16 mouse cellular contexts compared by ENCODE assay signal in genomic region chr14:121038676-121039075, GRCm38 (mm10). TPM values are rescaled to one million over a fixed set of nuclear protein-coding genes. Genes with fewer than 3 reads are reported as not detected.
DNase-seq lines count a peak whose midpoint lies in the region; ATAC-seq lines count a peak whose summit lies in the region.
"Had no signal": no experiment of that assay in that cellular context is flagged by ENCODE, and none has a peak within 500 bp of the region (broad histone marks: within the 10 kb centered on the region; RNA-seq: fewer than 3 reads in every experiment).

No protein-coding gene starts in this region.

- H3K4me2 ChIP-seq in forebrain, embryonic 12.5 days: no peak overlapping the region
- peak overlapping the region; percentile 28 for H3K4me2 ChIP-seq in midbrain, embryonic 13.5 days (replicated peaks)
- H3K4me2 ChIP-seq in midbrain, embryonic 11.5 days: no peak overlapping the region
- H3K4me2 ChIP-seq in limb, embryonic 12.5 days: peak overlapping the region; percentile 94

- H3K9ac ChIP-seq in forebrain, embryonic 12.5 days: no peak overlapping the region
- H3K9ac ChIP-seq in midbrain, embryonic 13.5 days (replicated peaks): no peak overlapping the region
- no peak overlapping the region for H3K9ac ChIP-seq in midbrain, embryonic 11.5 days (ENCODE audit: low read length)
- H3K9ac ChIP-seq in limb, embryonic 12.5 days (replicated peaks): no peak overlapping the region
- H3K9ac ChIP-seq: liver, postnatal 0 days had no signal

- peaks cover 16% of the 10 kb centered on the region for H3K27me3 ChIP-seq in forebrain, embryonic 10.5 days (ENCODE audit: poor library complexity, severe bottlenecking)
- H3K27me3 ChIP-seq in forebrain, embryonic 12.5 days: peaks cover 9% of the 10 kb centered on the region
- peaks cover 9% of the 10 kb centered on the region for H3K27me3 ChIP-seq in midbrain, embryonic 13.5 days
- H3K27me3 ChIP-seq in midbrain, embryonic 11.5 days (ENCODE audit: control insufficient read depth, insufficient read depth, low read length): peaks cover 13% of the 10 kb centered on the region
- H3K27me3 ChIP-seq in limb, embryonic 12.5 days: peaks cover 10% of the 10 kb centered on the region

- no peak overlapping the region for H3K27ac ChIP-seq in forebrain, embryonic 10.5 days
- no peak overlapping the region for H3K27ac ChIP-seq in forebrain, embryonic 12.5 days
- no peak overlapping the region for H3K27ac ChIP-seq in midbrain, embryonic 13.5 days
- no peak overlapping the region for H3K27ac ChIP-seq in midbrain, embryonic 11.5 days (ENCODE audit: low read depth, low read length)
- peak overlapping the region; percentile 78 for H3K27ac ChIP-seq in limb, embryonic 12.5 days

- H3K36me3 ChIP-seq in forebrain, embryonic 10.5 days (replicated peaks): no peaks in the 10 kb centered on the region
- H3K36me3 ChIP-seq in forebrain, embryonic 12.5 days (replicated peaks): no peaks in the 10 kb centered on the region
- H3K36me3 ChIP-seq in midbrain, embryonic 13.5 days: no peaks in the 10 kb centered on the region
- no peaks in the 10 kb centered on the region for H3K36me3 ChIP-seq in midbrain, embryonic 11.5 days (ENCODE audit: control insufficient read depth, insufficient read depth, low read length)
- H3K36me3 ChIP-seq in limb, embryonic 12.5 days: no peaks in the 10 kb centered on the region

- ATAC-seq in forebrain, embryonic 12.5 days (ENCODE audit: low FRiP score): no peak
- ATAC-seq in midbrain, embryonic 13.5 days: no peak
- no peak for ATAC-seq in midbrain, embryonic 11.5 days (ENCODE audit: low FRiP score)
- no peak for ATAC-seq in limb, embryonic 12.5 days (ENCODE audit: insufficient number of reproducible peaks, insufficient read depth, low FRiP score, low TSS enrichment, low read depth)
- ATAC-seq: liver, postnatal 0 days had no signal

- WGBS in forebrain, embryonic 10.5 days: 65% methylated on average over 5 of the region's 5 CpGs
- WGBS in forebrain, embryonic 12.5 days: 63% methylated on average over 5 of the region's 5 CpGs
- 71% methylated on average over 5 of the region's 5 CpGs for WGBS in midbrain, embryonic 13.5 days
- WGBS in midbrain, embryonic 11.5 days: 73% methylated on average over 5 of the region's 5 CpGs
- 11% methylated on average over 5 of the region's 5 CpGs for WGBS in limb, embryonic 12.5 days

- no peak for DNase-seq in forebrain, embryonic 10.5 days (ENCODE audit: extremely low spot score, low spot score)
- no peak for DNase-seq in midbrain, embryonic 11.5 days (ENCODE audit: low spot score, missing footprints)
- DNase-seq in left cerebral cortex, adult 9 months (ENCODE audit: low spot score in 2 of 2): no peak
- DNase-seq in right cerebral cortex, postnatal 10 days (ENCODE audit: low spot score in 2 of 2): no peak
- no peak for DNase-seq in adrenal gland, adult 2 months
- DNase-seq: adrenal gland, adult 8-10 months; gastrocnemius, postnatal 36 days; kidney, adult 9 months; liver, postnatal 0 days; thymus, postnatal 25 days had no signal

- no peaks in the 10 kb centered on the region for H3K9me3 ChIP-seq in forebrain, embryonic 10.5 days
- H3K9me3 ChIP-seq in forebrain, embryonic 12.5 days: no peaks in the 10 kb centered on the region
- no peaks in the 10 kb centered on the region for H3K9me3 ChIP-seq in midbrain, embryonic 13.5 days
- no peaks in the 10 kb centered on the region for H3K9me3 ChIP-seq in midbrain, embryonic 11.5 days (ENCODE audit: control insufficient read depth, low read length)
- no peaks in the 10 kb centered on the region for H3K9me3 ChIP-seq in limb, embryonic 12.5 days

- H3K4me1 ChIP-seq in forebrain, embryonic 10.5 days: peaks cover 59% of the 10 kb centered on the region
- H3K4me1 ChIP-seq in forebrain, embryonic 12.5 days: peaks cover 35% of the 10 kb centered on the region
- peaks cover 36% of the 10 kb centered on the region for H3K4me1 ChIP-seq in midbrain, embryonic 13.5 days (replicated peaks)
- H3K4me1 ChIP-seq in midbrain, embryonic 11.5 days (ENCODE audit: control insufficient read depth, insufficient read depth, low read length): 0 out of 2 replicates have a peak, but pooled peaks cover 6% of the 10 kb centered on the region
- peaks cover 50% of the 10 kb centered on the region for H3K4me1 ChIP-seq in limb, embryonic 12.5 days (replicated peaks)

- peak overlapping the region; percentile 16; the same call in 1 of the 2 replicates for H3K4me3 ChIP-seq in forebrain, embryonic 10.5 days
- no peak overlapping the region for H3K4me3 ChIP-seq in forebrain, embryonic 12.5 days (replicated peaks)
- no peak overlapping the region for H3K4me3 ChIP-seq in midbrain, embryonic 13.5 days (replicated peaks)
- H3K4me3 ChIP-seq in midbrain, embryonic 11.5 days (ENCODE audit: low read depth, low read length): no peak overlapping the region
- H3K4me3 ChIP-seq in limb, embryonic 12.5 days (replicated peaks): peak overlapping the region; percentile 96
- H3K4me3 ChIP-seq: erythroblast, embryonic 14.5 days; left cerebral cortex, adult 2 months; megakaryocyte, embryonic 14.5 days had no signal

RNA-seq across cellular contexts. Expression of gene Farp1, which starts 3.7 kb away (rescaled TPM):
- polyA plus RNA-seq in forebrain, embryonic 10.5 days (2016; fragmentation: Nextera tagmentation; extraction: Ambion mirVana): 21.7 and 22.9 TPM in 2 replicates
- polyA plus RNA-seq in forebrain, embryonic 12.5 days (2016; fragmentation: Nextera tagmentation; extraction: Ambion mirVana): 24.6 and 27.9 TPM in 2 replicates
- 21.3 and 22.5 TPM in 2 replicates for polyA plus RNA-seq in midbrain, embryonic 13.5 days (2015; fragmentation: Nextera tagmentation; extraction: Ambion mirVana)
- polyA plus RNA-seq in midbrain, embryonic 11.5 days (2014; fragmentation: Nextera tagmentation; extraction: Ambion mirVana): 21.7 and 22.4 TPM in 2 replicates
- polyA plus RNA-seq in limb, embryonic 12.5 days (2016; fragmentation: Nextera tagmentation; extraction: Ambion mirVana): 58.2 and 62.1 TPM in 2 replicates
- total RNA-seq in adrenal gland, adult 2 months (2021): 10 to 100 TPM; 18.0 to 24.0 TPM
- 7.4 and 10.9 TPM in 2 replicates for polyA plus RNA-seq in adrenal gland, adult 2 months (2012; rRNA removed)
- polyA plus RNA-seq: erythroblast, embryonic 14.5 days had no signal

Comparison
In these comparisons a context has a peak if more than half of its experiments do, and no peak if none do; other contexts are left out.
1. H3K4me3 ChIP-seq: peak in forebrain, embryonic 10.5 days (single experiment) and limb, embryonic 12.5 days (single experiment); none in forebrain, embryonic 12.5 days (single experiment), midbrain, embryonic 13.5 days (single experiment) and midbrain, embryonic 11.5 days (single experiment).
2. H3K4me2 ChIP-seq: peak in midbrain, embryonic 13.5 days (single experiment) and limb, embryonic 12.5 days (single experiment); none in forebrain, embryonic 12.5 days (single experiment) and midbrain, embryonic 11.5 days (single experiment).